Mouse (Mus musculus) ES-Bruce4 (cell line): ENCODE results near the gene Sart1.

Experiments
- CTCF ChIP-seq: IDR thresholded peaks from one replicate; pipeline ENCODE4 v1.8.1; 2011; ENCODE audit warnings: low read depth, low read length
- POLR2A ChIP-seq: IDR thresholded peaks from one replicate; pipeline ENCODE4 v1.8.1; 2011; ENCODE audit warnings: low read length; ENCODE audit not compliant: insufficient read depth

- no peak for TF ChIP-seq CTCF
- no peak for TF ChIP-seq POLR2A
Measured at GRCm38 (mm10) chr19:5367053-5367359, 21.5 kb downstream of the Sart1 start, which contains the start of gene Banf1.
